ENCODE assay signal across 23 mouse cellular contexts in the genomic region with DNA sequence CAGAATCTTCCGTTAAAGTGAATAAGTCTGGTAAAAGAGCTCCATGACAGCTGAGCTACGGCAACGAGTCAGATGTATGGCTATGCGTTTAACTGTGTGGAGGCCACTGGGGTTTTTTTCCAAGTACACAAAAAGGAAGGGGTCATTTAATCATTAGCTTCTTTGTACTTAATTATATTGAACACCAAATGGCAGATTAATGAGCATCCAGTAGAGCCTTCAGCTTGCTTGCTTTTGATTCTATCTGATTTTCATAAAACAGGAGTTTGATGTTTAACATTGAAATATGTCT. TPM values are rescaled to one million over a fixed set of nuclear protein-coding genes. Genes with fewer than 3 reads are reported as not detected.
"Had no signal": no experiment of that assay in that cellular context is flagged by ENCODE, and none has a peak within 500 bp of the region (broad histone marks: within the 10 kb centered on the region; RNA-seq: fewer than 3 reads in every experiment).

No protein-coding gene starts in this region.

- H3K27me3 ChIP-seq: heart, embryonic 12.5 days; hindbrain, embryonic 12.5 days; limb, embryonic 12.5 days; liver, embryonic 13.5 days; liver, embryonic 15.5 days had no signal

- H3K4me3 ChIP-seq: heart, adult 2 months; heart, embryonic 10.5 days; heart, embryonic 12.5 days; hindbrain, embryonic 10.5 days; hindbrain, embryonic 12.5 days; layer of hippocampus, adult 2 months; left cerebral cortex, adult 2 months; limb, embryonic 10.5 days; limb, embryonic 12.5 days; liver, embryonic 13.5 days; liver, embryonic 15.5 days had no signal

- H3K9me3 ChIP-seq: heart, embryonic 10.5 days; heart, embryonic 12.5 days; hindbrain, embryonic 10.5 days; hindbrain, embryonic 12.5 days; limb, embryonic 10.5 days; limb, embryonic 12.5 days; liver, embryonic 13.5 days; liver, embryonic 15.5 days had no signal

- H3K4me2 ChIP-seq: heart, embryonic 12.5 days; hindbrain, embryonic 12.5 days; hindbrain, embryonic 14.5 days; limb, embryonic 12.5 days; liver, embryonic 11.5 days; liver, embryonic 13.5 days; liver, embryonic 15.5 days had no signal

- DNase-seq: forebrain, postnatal 0 days; gastrocnemius, postnatal 14 days; gastrocnemius, postnatal 36 days; heart, adult 2 months; heart, postnatal 10 days; heart, postnatal 4 days; kidney, postnatal 10 days; liver; liver, embryonic 13.5 days had no signal

- H3K4me1 ChIP-seq: heart, embryonic 10.5 days; heart, embryonic 12.5 days; hindbrain, embryonic 12.5 days; liver, embryonic 13.5 days; liver, embryonic 15.5 days had no signal

- ATAC-seq: forebrain, postnatal 0 days; hindbrain, embryonic 16.5 days; inflammation-experienced regulatory T-cells, adult 6 months had no signal

- H3K27ac ChIP-seq: heart, adult 2 months; heart, embryonic 10.5 days; hindbrain, embryonic 10.5 days; hindbrain, embryonic 12.5 days; hindbrain, embryonic 14.5 days; layer of hippocampus, adult 2 months; left cerebral cortex, adult 2 months; limb, embryonic 10.5 days; limb, embryonic 12.5 days; liver, embryonic 13.5 days; liver, embryonic 15.5 days had no signal

- H3K36me3 ChIP-seq: heart, embryonic 10.5 days; heart, embryonic 12.5 days; hindbrain, embryonic 10.5 days; hindbrain, embryonic 12.5 days; limb, embryonic 10.5 days; limb, embryonic 12.5 days; liver, embryonic 13.5 days; liver, embryonic 15.5 days had no signal

- H3K9ac ChIP-seq: forebrain, postnatal 0 days; heart, embryonic 12.5 days; hindbrain, embryonic 12.5 days; hindbrain, embryonic 14.5 days; limb, embryonic 12.5 days; liver, embryonic 13.5 days; liver, embryonic 15.5 days had no signal

RNA-seq across cellular contexts. Expression of gene Cfap299, which starts 47.6 kb away (rescaled TPM):
- polyA plus RNA-seq: heart, adult 2 months; heart, embryonic 12.5 days; inflammation-experienced regulatory T-cells, adult 6 months; kidney, adult 2 months; liver, embryonic 15.5 days had no signal
